Mouse (Mus musculus): Measurements from ENCODE around the gene Thnsl2. TPM values are rescaled to one million over a fixed set of nuclear protein-coding genes. Genes with fewer than 3 reads are reported as not detected.

Thnsl2 gene
- polyA plus RNA-seq (2012; rRNA removed) = 3.3 and 3.6 TPM in 2 replicates

DNA sequence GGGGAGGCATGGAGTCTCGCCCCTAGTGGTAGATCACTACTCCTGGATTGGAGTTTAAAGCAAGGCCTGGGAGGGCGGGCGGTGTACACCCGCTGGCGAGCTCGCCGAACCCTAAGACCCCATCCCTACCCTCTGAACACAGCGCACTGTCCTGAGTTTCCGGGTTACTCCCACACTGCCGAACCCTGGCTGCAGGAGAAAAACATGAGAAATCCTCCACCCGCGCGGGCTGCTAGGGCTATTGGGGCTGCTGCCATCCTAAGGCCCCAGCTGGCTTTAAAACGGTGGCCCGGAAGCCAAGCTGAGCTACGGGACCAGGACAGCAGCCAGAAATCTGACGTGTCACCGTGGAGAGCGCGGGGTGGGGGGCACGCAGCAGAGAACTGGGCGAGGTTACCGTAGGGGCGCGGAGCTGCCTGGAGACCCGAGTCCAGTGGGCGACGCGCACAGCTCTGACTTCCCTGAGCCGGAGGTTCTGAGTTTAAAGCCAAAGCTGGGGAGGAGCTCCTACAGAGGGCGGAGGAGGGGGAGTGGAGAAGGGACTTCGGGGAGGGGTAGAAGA lies at the start of gene Thnsl2:
Gene Thnsl2, minus strand, starts transcription at position 546 of the 562 bp plus-strand sequence.

Other genes with a start within 250 kb of the Thnsl2 start
- gene Tex37, start 225.5 kb downstream of the Thnsl2 start, polyA plus RNA-seq (2012; rRNA removed) = not detected in 2 replicates
- 0.15 and 0.17 TPM in 2 replicates for gene Foxi3, start 187.9 kb downstream of the Thnsl2 start, polyA plus RNA-seq (2012; rRNA removed)
- gene Fabp1, start 55.4 kb upstream of the Thnsl2 start, polyA plus RNA-seq (2012; rRNA removed) = 2.2 and 6.8 TPM in 2 replicates
- 21.3 and 23.8 TPM in 2 replicates for gene Krcc1, start 127.2 kb upstream of the Thnsl2 start, polyA plus RNA-seq (2012; rRNA removed)
- gene Smyd1, start 177.8 kb upstream of the Thnsl2 start, polyA plus RNA-seq (2012; rRNA removed) = 1.8 and 9.5 TPM in 2 replicates
- gene Cd8b1, start 178.3 kb upstream of the Thnsl2 start, polyA plus RNA-seq (2012; rRNA removed) = not detected in 2 replicates
- gene Cd8a, start 229.0 kb upstream of the Thnsl2 start, polyA plus RNA-seq (2012; rRNA removed) = not detected in 2 replicates